Mouse (Mus musculus) MEL (cell line): ENCODE measurements around the gene Bdkrb1.

Experiments used
- CTCF ChIP-seq, 3 experiments: IDR thresholded peaks in 2 of 3; conservative IDR thresholded peaks in 1 of 3; 2 replicates each; pipeline ENCODE4 v1.5.1; 2011 to 2012; ENCODE audit warnings: low read length in 3 of 3, low read depth in 2 of 3, mild to moderate bottlenecking in 2 of 3, improper control_type of control experiment in 1 of 3, inconsistent platforms in 1 of 3, mixed read lengths in 1 of 3, moderate library complexity in 1 of 3; ENCODE audit not compliant: control insufficient read depth in 1 of 3, insufficient read depth in 1 of 3, poor library complexity in 1 of 3, severe bottlenecking in 1 of 3
- GABPA ChIP-seq: IDR thresholded peaks from 2 replicates; pipeline ENCODE4 v1.6.1; 2012; ENCODE audit warnings: low read depth, mild to moderate bottlenecking, inconsistent platforms, low read length, improper control_type of control experiment, moderate library complexity
- GATA1 ChIP-seq: IDR thresholded peaks from 2 replicates; pipeline ENCODE4 v1.6.1; 2011; ENCODE audit warnings: low read depth, low read length, improper control_type of control experiment
- POLR2A ChIP-seq, 2 experiments: IDR thresholded peaks; 2 replicates each; pipeline ENCODE4 v1.6.1; 2011 to 2012; ENCODE audit warnings: low read length in 2 of 2, mild to moderate bottlenecking in 2 of 2, control low read depth in 1 of 2, improper control_type of control experiment in 1 of 2, low read depth in 1 of 2, moderate library complexity in 1 of 2; ENCODE audit not compliant: control insufficient read depth in 1 of 2, insufficient read depth in 1 of 2, poor library complexity in 1 of 2
- SMC3 ChIP-seq: IDR thresholded peaks from 2 replicates; pipeline ENCODE4 v1.6.1; 2011; ENCODE audit warnings: low read depth, low read length, improper control_type of control experiment

DNA sequence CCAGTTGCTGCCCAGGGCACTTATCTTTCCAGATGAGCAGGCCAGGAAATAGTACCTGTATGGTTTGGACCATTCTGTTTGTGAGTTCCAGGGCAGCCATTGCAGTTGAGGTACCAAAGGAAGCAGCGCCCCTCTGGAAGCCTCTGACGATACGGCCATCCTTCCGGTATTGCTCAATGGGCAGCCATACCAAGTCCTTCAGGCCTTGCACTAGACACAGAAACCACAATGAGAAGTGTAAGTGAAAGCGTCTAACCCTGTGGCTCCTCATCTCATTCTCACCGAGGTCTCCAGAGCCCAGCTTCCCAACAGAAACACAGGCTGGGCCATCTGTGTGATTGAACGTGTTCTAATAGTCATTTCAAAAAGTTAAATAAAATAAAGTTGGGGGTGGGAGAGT, 19.2 kb downstream of the Bdkrb1 start:
- TF ChIP-seq GABPA (no peak), CTCF (IDR thresholded peaks at IDR 0.05 in 2 of 3, conservative IDR thresholded peaks at IDR 0.05 in 1 of 3; ENCODE audit: control insufficient read depth in 1 of 3, insufficient read depth in 1 of 3, low read depth in 2 of 3, low read length in 3 of 3, poor library complexity in 1 of 3, severe bottlenecking in 1 of 3) (no peak), GATA1 (no peak), SMC3 (no peak), POLR2A (IDR thresholded peaks at IDR 0.05; ENCODE audit: control insufficient read depth in 1 of 2, insufficient read depth in 1 of 2, low read depth in 1 of 2, low read length in 2 of 2, poor library complexity in 1 of 2) (no peak)
